Mouse (Mus musculus) myocyte (in vitro differentiated cells): Measurements from ENCODE around the gene 4833439L19Rik. TPM values are rescaled to one million over a fixed set of nuclear protein-coding genes. Genes with fewer than 3 reads are reported as not detected.

Experiments used
- H3K27me3 ChIP-seq: one replicate; pipeline ENCODE4 v1.6.1; 2011; ENCODE audit not compliant: control insufficient read depth, insufficient read depth, insufficient read length
- H3K36me3 ChIP-seq: one replicate; pipeline ENCODE4 v1.6.1; 2011; ENCODE audit not compliant: control insufficient read depth, insufficient read depth
- H3K4me2 ChIP-seq: one replicate; pipeline ENCODE4 v1.6.1; 2011; ENCODE audit warnings: low read depth, control low read depth
- H3K4me3 ChIP-seq: one replicate; pipeline ENCODE4 v1.5.1; 2011; ENCODE audit warnings: mild to moderate bottlenecking, control low read depth, moderate library complexity
- H3K79me2 ChIP-seq: one replicate; pipeline ENCODE4 v1.6.1; 2011; ENCODE audit not compliant: control insufficient read depth, insufficient read depth
- H3ac ChIP-seq: one replicate; pipeline ENCODE4 v1.6.1; 2011; ENCODE audit not compliant: control insufficient read depth, insufficient read length
- CEBPB ChIP-seq: IDR thresholded peaks from 2 replicates; pipeline ENCODE4 v1.6.1; 2011; ENCODE audit warnings: mild to moderate bottlenecking, moderate library complexity; ENCODE audit not compliant: poor library complexity, insufficient read depth, severe bottlenecking
- E2F4 ChIP-seq: IDR thresholded peaks from one replicate; pipeline ENCODE4 v1.6.1; 2011; ENCODE audit warnings: mild to moderate bottlenecking, control low read depth, moderate library complexity; ENCODE audit not compliant: insufficient read depth
- MAX ChIP-seq: IDR thresholded peaks from one replicate; pipeline ENCODE4 v1.6.1; 2011; ENCODE audit warnings: low read depth, mild to moderate bottlenecking, control low read depth
- MYOD1 ChIP-seq, 3 experiments: IDR thresholded peaks; one replicate each; pipeline ENCODE4 v1.6.1; 2011; ENCODE audit warnings: control low read depth in 2 of 3, low read depth in 2 of 3, mild to moderate bottlenecking in 2 of 3, moderate library complexity in 1 of 3; ENCODE audit not compliant: insufficient read length in 2 of 3, control insufficient read depth in 1 of 3
- MYOG ChIP-seq, 3 experiments: IDR thresholded peaks; one replicate each; pipeline ENCODE4 v1.6.1; 2011; ENCODE audit warnings: control low read depth in 2 of 3, low read depth in 2 of 3, mild to moderate bottlenecking in 2 of 3; ENCODE audit not compliant: insufficient read length in 2 of 3, control insufficient read depth in 1 of 3, insufficient read depth in 1 of 3
- POLR2A ChIP-seq: IDR thresholded peaks from one replicate; pipeline ENCODE4 v1.6.1; 2011; ENCODE audit warnings: low read depth, mild to moderate bottlenecking, control low read depth, moderate library complexity; ENCODE audit not compliant: insufficient read length
- POLR2AphosphoS2 ChIP-seq: IDR thresholded peaks from one replicate; pipeline ENCODE4 v1.6.1; 2011; ENCODE audit warnings: low read depth, control low read depth; ENCODE audit not compliant: insufficient read length
- REST ChIP-seq: IDR thresholded peaks from one replicate; pipeline ENCODE4 v1.6.1; 2011; ENCODE audit warnings: mild to moderate bottlenecking, control low read depth, moderate library complexity; ENCODE audit not compliant: insufficient read depth, insufficient read length
- SRF ChIP-seq: IDR thresholded peaks from one replicate; pipeline ENCODE4 v1.6.1; 2011; ENCODE audit warnings: low read depth; ENCODE audit not compliant: control insufficient read depth, insufficient read length
- TCF12 ChIP-seq: IDR thresholded peaks from one replicate; pipeline ENCODE4 v1.6.1; 2011; ENCODE audit warnings: mild to moderate bottlenecking, control low read depth; ENCODE audit not compliant: poor library complexity, insufficient read depth, severe bottlenecking
- TCF3 ChIP-seq: IDR thresholded peaks from one replicate; pipeline ENCODE4 v1.6.1; 2011; ENCODE audit warnings: low read depth, control low read depth; ENCODE audit not compliant: insufficient read length
- USF1 ChIP-seq: IDR thresholded peaks from one replicate; pipeline ENCODE4 v1.6.1; 2011; ENCODE audit warnings: low read depth, mild to moderate bottlenecking, control low read depth, moderate library complexity
- polyA plus RNA-seq: library from polyadenylated mRNA; unstranded; fragments of >200 nt; fragmentation: generic; extraction: Trizol; gene quantifications from one replicate; pipeline ENCODE4 v1.2.1, GENCODE M21; 2012; ENCODE audit warnings: missing spikeins

4833439L19Rik gene
- polyA plus RNA-seq, 1 experiment = 117 TPM

- TF ChIP-seq TCF3 (no peak), SRF (no peak), POLR2A (no peak), REST (no peak)
- Histone ChIP-seq H3K27me3 (no peaks in the 10 kb centered on the region), H3K4me2 (no peak overlapping the region), H3ac (no peak overlapping the region), H3K4me3 (no peak overlapping the region), H3K36me3 (peaks cover 5% of the 10 kb centered on the region), H3K79me2 (peaks cover 39% of the 10 kb centered on the region)
Measured at GRCm38 (mm10) chr13:54593617-54594016, 28.4 kb upstream of the 4833439L19Rik start.

DNA sequence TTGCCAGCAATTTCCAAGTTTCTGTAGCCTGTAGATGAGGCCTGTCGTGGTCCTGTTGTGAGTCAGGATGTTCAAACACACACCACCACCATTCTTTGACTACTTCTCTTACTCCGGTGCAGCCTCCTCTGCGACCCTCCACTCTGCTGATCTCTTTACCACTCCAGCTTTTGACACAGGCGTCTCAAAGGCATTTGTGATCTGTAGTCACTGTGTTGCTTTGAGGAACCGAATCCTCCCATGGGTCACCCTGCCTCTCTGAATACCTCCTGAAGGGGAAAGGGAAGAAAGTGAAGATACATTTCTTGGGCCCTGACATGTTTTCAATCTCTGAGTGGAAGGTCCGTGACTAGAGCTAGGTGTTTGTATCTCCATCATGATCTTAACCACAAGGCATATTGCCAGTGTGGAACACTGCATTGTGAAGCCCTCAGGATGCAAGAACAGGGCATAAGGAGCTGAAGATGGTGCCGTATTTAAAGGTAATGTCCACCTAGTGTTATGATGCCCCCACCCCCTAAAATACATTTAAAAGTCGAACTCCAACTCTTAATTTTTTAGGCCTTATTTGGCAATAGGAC lies 26.6 kb upstream of the 4833439L19Rik start:
- Histone ChIP-seq H3K4me2 (peak overlapping the region; percentile 86), H3K79me2 (peaks cover 41% of the 10 kb centered on the region), H3K36me3 (peaks cover 16% of the 10 kb centered on the region), H3K4me3 (peak overlapping the region; percentile 96), H3ac (no peak overlapping the region), H3K27me3 (no peaks in the 10 kb centered on the region)
- no peak for TF ChIP-seq TCF12
- no peak for TF ChIP-seq POLR2A
- no peak for TF ChIP-seq MAX
- no peak for TF ChIP-seq MYOG (IDR thresholded peaks at IDR 0.05; ENCODE audit: control insufficient read depth in 1 of 3, insufficient read depth in 1 of 3, insufficient read length in 2 of 3, low read depth in 2 of 3)
- no peak for TF ChIP-seq SRF
- TF ChIP-seq USF1 = no peak
- no peak for TF ChIP-seq REST
- no peak for TF ChIP-seq E2F4
- no peak for TF ChIP-seq CEBPB
- TF ChIP-seq POLR2AphosphoS2 = no peak
- no peak for TF ChIP-seq TCF3
- TF ChIP-seq MYOD1 (IDR thresholded peaks at IDR 0.05; ENCODE audit: control insufficient read depth in 1 of 3, insufficient read length in 2 of 3, low read depth in 2 of 3) = no peak

- H3K4me3 ChIP-seq = peak within 1 kb of the TSS; percentile 96
- no peak for TF ChIP-seq E2F4
- peak; percentile 65 for TF ChIP-seq POLR2AphosphoS2
- peak; percentile 12 for TF ChIP-seq MAX
- TF ChIP-seq SRF = peak; percentile 21
- TF ChIP-seq MYOG (IDR thresholded peaks at IDR 0.05; ENCODE audit: control insufficient read depth in 1 of 3, insufficient read depth in 1 of 3, insufficient read length in 2 of 3, low read depth in 2 of 3) = no peak
- no peak for TF ChIP-seq REST
- TF ChIP-seq CEBPB = no peak
- TF ChIP-seq TCF12 = no peak
- no peak for TF ChIP-seq MYOD1 (IDR thresholded peaks at IDR 0.05; ENCODE audit: control insufficient read depth in 1 of 3, insufficient read length in 2 of 3, low read depth in 2 of 3)
- peak; percentile 62 for TF ChIP-seq POLR2A
- no peak for TF ChIP-seq TCF3
- peaks cover 18% of the 10 kb centered on the region for H3K36me3 ChIP-seq
- peaks cover 41% of the 10 kb centered on the region for H3K79me2 ChIP-seq
- H3K4me2 ChIP-seq = peak within 1 kb of the TSS; percentile 88
- peak within 1 kb of the TSS; percentile 10 for H3ac ChIP-seq
- H3K27me3 ChIP-seq = no peaks in the 10 kb centered on the region
Measured at GRCm38 (mm10) chr13:54589996-54590951, 25.0 kb upstream of the 4833439L19Rik start, which contains the start of the genes Nop16 and Higd2a. TSS of gene Nop16 (minus strand) at chr13:54590090. TSS of gene Higd2a (plus strand) at chr13:54590207.

DNA sequence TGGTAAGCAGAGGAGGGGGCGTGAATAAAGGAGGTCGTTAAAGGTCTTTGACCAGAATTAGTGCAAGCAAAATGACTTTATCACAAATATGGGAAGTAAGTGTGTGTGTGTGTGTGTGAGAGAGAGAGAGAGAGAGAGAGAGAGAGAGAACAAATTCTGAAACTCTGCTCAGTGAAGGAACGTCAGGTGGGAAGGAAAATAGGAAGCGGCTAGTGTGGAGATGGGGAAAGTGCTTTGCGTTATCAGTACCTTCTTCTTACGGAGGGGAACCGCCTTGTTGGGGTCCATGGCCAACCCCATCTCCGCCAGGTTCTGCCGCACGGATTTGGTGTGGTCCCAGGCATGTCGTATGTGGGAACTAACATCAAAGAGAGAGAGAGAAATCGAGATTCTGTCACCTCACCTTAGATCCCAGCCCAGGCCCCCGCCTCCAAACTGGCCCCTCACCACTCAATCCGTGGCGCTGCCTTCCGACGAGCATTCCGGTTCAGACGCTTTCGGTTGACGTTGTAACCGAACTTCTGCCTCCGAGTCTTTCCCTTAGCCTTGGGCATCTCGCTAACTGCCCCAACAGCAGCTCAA lies 24.3 kb upstream of the 4833439L19Rik start:
- H3K27me3 ChIP-seq = no peaks in the 10 kb centered on the region
- peak overlapping the region; percentile 88 for H3K4me2 ChIP-seq
- H3K36me3 ChIP-seq = peaks cover 18% of the 10 kb centered on the region
- peaks cover 41% of the 10 kb centered on the region for H3K79me2 ChIP-seq
- H3K4me3 ChIP-seq = peak overlapping the region; percentile 96
- TF ChIP-seq TCF12 = no peak
- TF ChIP-seq POLR2A = no peak
- no peak for TF ChIP-seq MYOD1 (IDR thresholded peaks at IDR 0.05; ENCODE audit: control insufficient read depth in 1 of 3, insufficient read length in 2 of 3, low read depth in 2 of 3)
- TF ChIP-seq REST = no peak
- H3ac ChIP-seq = peak overlapping the region; percentile 10

DNA sequence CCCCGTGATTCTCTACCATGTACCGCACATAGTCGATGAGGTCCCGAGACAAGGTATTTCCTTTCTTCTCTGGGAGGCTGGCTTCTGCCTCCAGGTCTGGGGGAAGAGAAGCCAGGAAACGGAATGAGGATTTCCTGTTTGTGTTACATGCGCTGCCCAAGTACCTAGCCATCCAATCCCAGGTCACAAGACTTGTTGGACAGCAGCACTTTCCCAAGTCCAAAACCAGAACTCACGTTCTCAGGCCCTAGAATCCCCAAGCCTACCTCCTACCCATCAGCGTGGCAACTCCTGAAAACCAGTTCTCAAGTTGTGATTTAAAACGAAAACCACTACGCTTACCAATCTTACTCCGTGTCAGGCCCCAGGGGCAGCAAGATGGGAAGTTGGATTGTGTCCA lies 20.6 kb upstream of the 4833439L19Rik start:
- TF ChIP-seq MAX (no peak), POLR2AphosphoS2 (no peak)
- Histone ChIP-seq H3K36me3 (peaks cover 26% of the 10 kb centered on the region), H3K4me2 (no peak overlapping the region), H3ac (no peak overlapping the region), H3K27me3 (no peaks in the 10 kb centered on the region), H3K4me3 (no peak overlapping the region), H3K79me2 (peaks cover 21% of the 10 kb centered on the region)
